Mouse (Mus musculus): ENCODE results near the gene Ndufa13. TPM values are rescaled to one million over a fixed set of nuclear protein-coding genes. Genes with fewer than 3 reads are reported as not detected.

The Ndufa13 gene
- 10 to 100 TPM; 53.3 to 66.9 TPM for total RNA-seq (2023)

DNA sequence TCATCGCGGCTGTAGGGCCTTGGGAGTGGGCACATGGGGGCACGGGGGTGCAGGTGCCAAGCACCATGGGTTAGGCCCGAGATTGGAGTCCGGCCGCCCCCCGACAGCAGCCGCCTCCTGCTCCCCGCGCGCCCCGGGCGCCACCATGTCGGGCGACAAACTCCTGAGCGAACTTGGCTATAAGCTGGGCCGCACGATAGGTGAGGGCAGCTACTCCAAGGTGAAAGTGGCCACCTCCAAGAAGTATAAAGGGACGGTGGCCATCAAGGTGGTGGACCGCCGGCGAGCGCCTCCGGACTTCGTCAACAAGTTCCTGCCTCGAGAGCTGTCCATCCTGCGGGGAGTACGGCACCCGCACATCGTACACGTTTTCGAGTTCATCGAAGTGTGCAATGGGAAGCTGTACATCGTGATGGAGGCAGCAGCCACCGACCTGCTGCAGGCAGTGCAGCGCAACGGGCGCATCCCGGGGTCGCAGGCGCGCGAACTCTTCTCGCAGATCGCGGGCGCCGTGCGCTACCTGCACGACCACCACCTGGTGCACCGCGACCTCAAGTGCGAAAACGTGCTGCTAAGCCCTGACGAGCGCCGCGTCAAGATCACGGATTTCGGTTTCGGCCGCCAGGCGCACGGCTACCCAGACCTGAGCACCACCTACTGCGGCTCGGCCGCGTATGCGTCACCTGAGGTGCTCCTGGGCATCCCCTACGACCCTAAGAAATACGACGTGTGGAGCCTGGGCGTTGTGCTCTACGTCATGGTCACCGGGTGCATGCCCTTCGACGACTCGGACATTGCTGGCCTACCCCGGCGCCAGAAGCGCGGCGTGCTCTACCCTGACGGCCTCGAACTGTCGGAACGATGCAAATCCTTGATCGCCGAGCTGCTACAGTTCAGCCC is at the start of gene Ndufa13, which contains the start of the genes Tssk6 and Yjefn3:
Gene Ndufa13 (minus strand): TSS at position 396 of the 900 bp plus-strand sequence.
Gene Tssk6 (plus strand): TSS at position 22 of the 900 bp plus-strand sequence.
Gene Yjefn3 (minus strand): TSS at position 550 of the 900 bp plus-strand sequence.

DNA sequence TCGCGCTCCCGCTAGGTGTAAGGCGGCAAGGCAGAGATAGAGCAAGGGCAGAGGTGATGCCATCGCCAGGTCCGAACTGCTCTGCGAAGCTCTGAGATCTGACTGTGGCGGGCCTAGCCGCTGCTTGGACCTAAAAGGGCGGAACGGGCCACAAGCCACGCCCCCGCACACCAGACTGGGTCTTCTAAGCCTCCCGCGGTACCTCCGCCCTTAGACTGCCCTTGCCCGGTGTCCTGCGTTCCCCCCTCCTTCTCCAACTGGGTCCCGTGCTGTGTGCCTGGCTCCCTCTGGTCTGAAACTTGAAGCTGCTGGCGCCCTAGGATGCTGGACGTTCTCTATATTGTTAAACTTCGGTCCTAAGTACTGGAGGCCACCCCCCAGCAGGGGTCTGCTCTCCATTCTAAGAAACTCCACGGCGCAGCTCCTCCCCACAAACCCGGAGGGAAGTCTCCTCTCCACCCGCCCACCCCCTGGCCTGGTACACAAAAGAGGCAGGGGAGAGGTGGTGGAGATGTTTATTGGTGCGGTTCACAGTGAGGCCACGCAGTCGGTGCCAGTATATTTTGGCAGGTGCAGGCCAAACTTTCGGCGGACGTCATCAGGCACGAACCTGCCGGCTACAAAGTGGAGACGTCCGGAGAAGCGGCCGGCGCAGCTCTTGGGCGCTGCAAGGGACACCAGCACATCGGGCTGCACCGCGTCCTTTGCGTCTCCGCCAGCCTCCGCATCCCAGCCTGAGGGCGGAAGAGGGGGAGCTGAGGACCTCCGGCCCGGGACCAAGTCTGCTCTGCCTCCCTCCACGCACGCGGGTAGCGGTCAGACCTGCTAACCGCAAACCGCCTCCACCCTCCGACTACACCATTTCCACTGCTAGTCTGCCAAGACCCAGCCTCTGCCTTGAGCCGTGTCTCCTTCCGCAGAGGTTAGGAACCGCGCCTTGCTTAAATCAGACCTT is 14.8 kb downstream of the Ndufa13 start, which contains the start of gene Cilp2:
Gene Cilp2 (minus strand): TSS at position 399 of the 955 bp plus-strand sequence.

Other genes with a start within 250 kb of the Ndufa13 start
- gene Zfp964, start 248.1 kb downstream of the Ndufa13 start, total RNA-seq (2023): under 1 TPM; 0.50 TPM
- 10 to 100 TPM; 47.6 to 51.0 TPM for gene Zfp869, start 191.8 kb downstream of the Ndufa13 start, total RNA-seq (2023)
- gene Zfp963, start 152.6 kb downstream of the Ndufa13 start, total RNA-seq (2023): 1 to 10 TPM; 4.3 to 4.9 TPM
- 1 to 10 TPM in 1 of 2 experiments, not detected in 1; 1.7 TPM for gene Gm20422, start 127.7 kb downstream of the Ndufa13 start, total RNA-seq (2023)
- gene Atp13a1, start 111.4 kb downstream of the Ndufa13 start, total RNA-seq (2023): 10 to 100 TPM; 67.1 to 68.6 TPM
- 10 to 100 TPM; 29.9 to 33.7 TPM for gene Zfp866, start 111.4 kb downstream of the Ndufa13 start, total RNA-seq (2023)
- 100 to 1,000 TPM; 262 to 263 TPM for gene Gmip, start 93.9 kb downstream of the Ndufa13 start, total RNA-seq (2023)
- 1 to 10 TPM; 6.0 to 6.4 TPM for gene Lpar2, start 80.1 kb downstream of the Ndufa13 start, total RNA-seq (2023)
- 1 to 10 TPM; 8.3 TPM for gene Pbx4, start 70.1 kb downstream of the Ndufa13 start, total RNA-seq (2023)
- under 1 TPM in 1 of 2 experiments, not detected in 1; 0.12 TPM for gene Cilp2, start 14.9 kb downstream of the Ndufa13 start, total RNA-seq (2023)
- 1 to 10 TPM in 1 of 2 experiments, under 1 TPM in 1; 0.44 to 1.3 TPM for gene Tssk6, start 374 bp downstream of the Ndufa13 start, total RNA-seq (2023)
- 1 to 10 TPM; 2.9 to 4.6 TPM for gene Yjefn3, start 154 bp upstream of the Ndufa13 start, total RNA-seq (2023)
- 100 to 1,000 TPM; 104 to 106 TPM for gene Gatad2a, start 93.8 kb upstream of the Ndufa13 start, total RNA-seq (2023)
- 100 to 1,000 TPM; 129 to 135 TPM for gene Mau2, start 140.2 kb upstream of the Ndufa13 start, total RNA-seq (2023)
- 10 to 100 TPM; 46.4 to 48.4 TPM for gene Sugp1, start 140.3 kb upstream of the Ndufa13 start, total RNA-seq (2023)
- 1 to 10 TPM; 1.1 to 1.3 TPM for gene Tm6sf2, start 170.4 kb upstream of the Ndufa13 start, total RNA-seq (2023)
- gene Hapln4, start 180.9 kb upstream of the Ndufa13 start, total RNA-seq (2023): under 1 TPM in 1 of 2 experiments, not detected in 1; 0.15 TPM
- not detected for gene Ncan, start 218.3 kb upstream of the Ndufa13 start, total RNA-seq (2023)
- 10 to 100 TPM; 35.6 to 41.8 TPM for gene Nr2c2ap, start 228.8 kb upstream of the Ndufa13 start, total RNA-seq (2023)
- gene Rfxank, start 236.6 kb upstream of the Ndufa13 start, total RNA-seq (2023): 10 to 100 TPM; 27.9 to 28.0 TPM
- 10 to 100 TPM; 60.7 to 72.8 TPM for gene Borcs8, start 236.9 kb upstream of the Ndufa13 start, total RNA-seq (2023)
- gene Mef2b, start 237.2 kb upstream of the Ndufa13 start, total RNA-seq (2023): 1 to 10 TPM; 2.7 to 3.8 TPM

Measured in T-cell, adult 66 days (primary cell).